Mouse (Mus musculus) heart, adult 18-20 months (tissue): Measurements from ENCODE around the gene Gm4792. TPM values are rescaled to one million over a fixed set of nuclear protein-coding genes. Genes with fewer than 3 reads are reported as not detected.

Source experiments
- DNase-seq, 2 experiments: peaks; one replicate each; pipeline ENCODE4 v3.0.0; 2021 to 2022; ENCODE audit warnings: mixed read lengths in 1 of 2
- total RNA-seq, 2 experiments: library from RNA; stranded (reverse); gene quantifications; 2 replicates each; pipeline ENCODE4 v1.2.3; 2021

Gm4792 gene
- total RNA-seq, 2 experiments from 2014 or later: not detected

GRCm38 (mm10) chr10:94299301-94299700 is 798 bp upstream of the Gm4792 start:
- no peak for DNase-seq

GRCm38 (mm10) chr10:94295923-94296605 is 2.4 kb downstream of the Gm4792 start:
- no peak for DNase-seq

- no peak for DNase-seq
Observed at GRCm38 (mm10) chr10:94294933-94295750, 3.4 kb downstream of the Gm4792 start.

- no peak for DNase-seq
Observed at GRCm38 (mm10) chr10:94294437-94294836, 4.1 kb downstream of the Gm4792 start.

GRCm38 (mm10) chr10:94282797-94283196 is 15.7 kb downstream of the Gm4792 start:
- DNase-seq: no peak

GRCm38 (mm10) chr10:94282179-94282578 is 16.3 kb downstream of the Gm4792 start:
- no peak for DNase-seq

GRCm38 (mm10) chr10:94276511-94276910 is 22.0 kb downstream of the Gm4792 start:
- no peak for DNase-seq

- no peak for DNase-seq
Observed at GRCm38 (mm10) chr10:94275321-94275720, 23.2 kb downstream of the Gm4792 start.

- DNase-seq: no peak
Observed at GRCm38 (mm10) chr10:94265656-94266542, 32.6 kb downstream of the Gm4792 start.

- no peak for DNase-seq
Observed at GRCm38 (mm10) chr10:94263211-94263610, 35.3 kb downstream of the Gm4792 start.

GRCm38 (mm10) chr10:94262646-94263045 is 35.9 kb downstream of the Gm4792 start:
- DNase-seq: no peak

- DNase-seq: no peak
Observed at GRCm38 (mm10) chr10:94260544-94260943, 38.0 kb downstream of the Gm4792 start.

GRCm38 (mm10) chr10:94256518-94256917 is 42.0 kb downstream of the Gm4792 start:
- DNase-seq: no peak

- no peak for DNase-seq
Observed at GRCm38 (mm10) chr10:94255744-94256143, 42.8 kb downstream of the Gm4792 start.

GRCm38 (mm10) chr10:94254766-94255165 is 43.7 kb downstream of the Gm4792 start:
- DNase-seq: no peak

GRCm38 (mm10) chr10:94253260-94253807 is 45.2 kb downstream of the Gm4792 start:
- DNase-seq: no peak

- peak; percentile 25 to 28 for DNase-seq
Observed at GRCm38 (mm10) chr10:94249575-94250456, 48.7 kb downstream of the Gm4792 start.

- no peak for DNase-seq
Observed at GRCm38 (mm10) chr10:94247748-94248349, 50.7 kb downstream of the Gm4792 start.
